Mouse (Mus musculus): ENCODE data around the gene Max. TPM values are rescaled to one million over a fixed set of nuclear protein-coding genes. Genes with fewer than 3 reads are reported as not detected.

Gene Max
- polyA plus RNA-seq, 1 experiment from 2014 or later: 16.3 TPM

DNA sequence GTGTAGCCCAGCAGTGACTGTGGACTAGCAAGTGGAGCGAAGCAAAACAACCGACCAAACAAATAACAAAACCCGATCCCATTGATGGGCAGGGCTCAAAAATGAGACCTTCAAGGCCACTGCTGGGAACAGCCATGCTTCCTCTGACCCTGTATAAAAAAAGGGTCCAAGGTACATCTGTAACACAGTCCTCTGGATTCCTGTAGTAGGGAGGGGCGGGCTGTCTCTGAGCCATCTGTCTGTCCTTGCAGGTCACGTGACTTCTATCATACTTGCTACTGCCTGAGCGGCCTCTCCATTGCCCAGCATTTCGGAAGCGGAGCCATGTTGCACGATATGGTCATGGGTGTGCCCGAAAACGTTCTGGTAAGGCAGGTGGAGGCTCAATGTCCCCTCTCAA, 45.8 kb downstream of the Max start:
- H3K4me3 ChIP-seq: no peak overlapping the region
- peaks cover 38% of the 10 kb centered on the region for H3K36me3 ChIP-seq
- no peaks in the 10 kb centered on the region for H3K4me1 ChIP-seq
- no peak overlapping the region for H3K27ac ChIP-seq
- no peak overlapping the region for H3K9ac ChIP-seq
- WGBS: 91% methylated on average over 11 of the region's 11 CpGs
- no peak overlapping the region for H3K4me2 ChIP-seq
- no peak for ATAC-seq (ENCODE audit: insufficient number of reproducible peaks, insufficient read depth, low FRiP score, low TSS enrichment, low read depth)
- no peaks in the 10 kb centered on the region for H3K27me3 ChIP-seq
- H3K9me3 ChIP-seq: no peaks in the 10 kb centered on the region

DNA sequence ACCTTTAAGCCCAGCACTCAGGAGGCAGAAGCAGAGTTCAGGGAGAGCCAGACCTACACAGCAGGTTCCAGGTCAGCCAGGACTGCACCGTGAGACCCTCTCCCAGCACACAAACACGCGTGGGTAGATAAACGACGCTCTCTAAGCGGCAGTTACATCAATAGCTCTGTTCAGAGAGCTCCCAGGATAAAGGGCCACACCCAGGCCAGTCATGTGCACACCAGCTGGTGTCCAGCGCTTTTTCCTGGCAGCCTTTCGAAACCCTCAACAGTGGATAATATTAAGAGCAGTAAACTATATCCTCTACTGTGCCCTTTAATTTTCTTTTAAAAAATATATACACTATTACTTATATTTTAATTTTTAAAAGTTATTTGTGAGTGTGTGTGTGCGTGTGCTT, 49.8 kb downstream of the Max start:
- Histone ChIP-seq H3K4me2 (no peak overlapping the region), H3K4me3 (no peak overlapping the region), H3K27ac (no peak overlapping the region), H3K9me3 (no peaks in the 10 kb centered on the region), H3K36me3 (peaks cover 54% of the 10 kb centered on the region), H3K27me3 (no peaks in the 10 kb centered on the region), H3K9ac (no peak overlapping the region), H3K4me1 (no peaks in the 10 kb centered on the region)
- 75% methylated on average over 9 of the region's 9 CpGs for WGBS
- no peak for ATAC-seq (ENCODE audit: insufficient number of reproducible peaks, insufficient read depth, low FRiP score, low TSS enrichment, low read depth)

DNA sequence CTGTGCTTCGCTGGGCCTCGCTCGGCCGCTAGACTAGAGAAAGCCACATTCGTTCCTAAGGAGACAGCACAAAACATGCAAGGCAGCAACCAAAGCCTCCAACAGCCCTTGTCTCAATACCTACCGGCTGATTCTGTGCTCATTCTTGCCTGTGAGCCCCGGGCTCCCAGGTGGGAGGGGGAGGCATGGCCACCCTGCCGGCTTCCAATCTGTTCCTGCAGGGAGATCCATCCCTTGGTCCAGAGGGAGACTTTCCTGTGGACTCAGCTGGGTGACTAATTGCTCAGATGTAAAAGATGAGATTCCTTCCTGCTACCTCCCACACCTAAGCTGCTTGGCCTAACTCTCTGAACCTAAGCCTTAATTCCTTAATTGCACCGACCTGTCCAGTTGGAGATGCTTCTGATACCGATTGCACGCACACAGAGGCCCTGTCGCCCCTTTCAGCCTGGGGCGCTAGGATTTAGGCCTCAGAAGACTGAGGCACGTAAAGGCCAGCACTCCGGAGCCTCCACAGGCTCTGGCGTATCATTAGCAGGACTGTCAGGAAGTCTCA, 50.8 kb downstream of the Max start:
- 54% methylated on average over 16 of the region's 16 CpGs for WGBS
- H3K36me3 ChIP-seq: peaks cover 50% of the 10 kb centered on the region
- no peaks in the 10 kb centered on the region for H3K4me1 ChIP-seq

DNA sequence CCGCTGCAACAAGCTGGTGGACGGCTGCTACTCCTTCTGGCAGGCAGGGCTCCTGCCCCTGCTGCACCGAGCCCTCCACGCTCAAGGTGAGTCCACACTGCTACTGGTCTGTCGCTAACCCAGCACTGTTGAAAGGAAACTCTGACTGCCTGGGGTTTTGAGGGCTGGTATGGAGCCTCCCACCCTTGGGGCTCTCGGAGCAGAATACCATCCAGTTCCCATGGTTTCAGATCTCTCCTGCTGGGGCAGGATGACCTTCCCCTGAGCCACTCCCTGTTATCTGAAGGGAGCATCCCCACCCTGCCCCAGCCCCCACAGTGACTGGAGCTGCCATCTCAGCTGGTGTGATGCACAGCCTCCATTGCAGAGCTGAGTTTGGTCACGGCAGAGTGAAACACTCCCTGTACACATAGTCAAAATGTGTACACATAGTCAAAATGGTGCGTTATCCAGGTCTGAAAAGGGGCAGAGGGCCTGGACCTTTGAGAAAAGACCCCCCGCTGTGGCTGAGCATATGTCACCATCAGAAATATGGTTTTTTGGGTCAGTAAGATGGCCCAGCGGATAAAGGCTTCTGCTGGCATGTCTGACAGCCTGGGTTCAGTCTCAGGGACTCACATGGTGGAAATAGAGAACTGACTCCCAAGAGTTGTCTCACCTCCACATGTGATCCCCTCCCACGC, 51.6 kb downstream of the Max start:
- Histone ChIP-seq H3K4me3 (no peak overlapping the region), H3K4me2 (no peak overlapping the region), H3K9ac (no peak overlapping the region), H3K4me1 (no peaks in the 10 kb centered on the region), H3K27me3 (no peaks in the 10 kb centered on the region), H3K9me3 (no peaks in the 10 kb centered on the region), H3K27ac (no peak overlapping the region), H3K36me3 (peaks cover 48% of the 10 kb centered on the region)
- 77% methylated on average over 11 of the region's 11 CpGs for WGBS
- ATAC-seq (ENCODE audit: insufficient number of reproducible peaks, insufficient read depth, low FRiP score, low TSS enrichment, low read depth): no peak

More for the DNA sequence above, 50.8 kb downstream of the Max start:
- Histone ChIP-seq H3K4me3 (no peak overlapping the region), H3K9ac (peak overlapping the region; percentile 16; the same call in 1 of the 2 replicates), H3K27me3 (no peaks in the 10 kb centered on the region), H3K9me3 (no peaks in the 10 kb centered on the region), H3K4me2 (no peak overlapping the region), H3K27ac (no peak overlapping the region)
- no peak for ATAC-seq (ENCODE audit: insufficient number of reproducible peaks, insufficient read depth, low FRiP score, low TSS enrichment, low read depth)

DNA sequence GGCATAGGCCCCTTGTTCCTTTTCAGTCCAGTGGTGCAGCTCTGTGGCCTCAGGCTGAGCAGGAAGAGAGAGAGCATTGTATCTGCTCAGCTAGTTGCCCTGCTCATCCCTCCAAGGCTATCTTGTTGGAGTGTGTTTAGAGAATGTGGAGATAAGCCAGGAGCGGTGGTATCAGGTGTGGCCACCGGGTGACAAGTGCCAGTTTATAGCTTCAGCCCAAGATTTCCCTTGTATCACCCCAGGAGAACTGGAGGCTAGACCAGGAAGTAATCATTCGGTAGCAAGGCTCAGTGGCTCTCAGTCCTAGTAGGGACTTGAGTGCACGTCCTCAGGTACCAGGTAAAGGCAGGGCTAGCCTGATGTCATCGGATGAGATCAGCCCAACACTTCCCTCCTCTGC, 52.8 kb downstream of the Max start:
- no peak overlapping the region for H3K4me3 ChIP-seq
- no peak overlapping the region for H3K9ac ChIP-seq
- no peak overlapping the region for H3K27ac ChIP-seq
- no peaks in the 10 kb centered on the region for H3K4me1 ChIP-seq
- ATAC-seq (ENCODE audit: insufficient number of reproducible peaks, insufficient read depth, low FRiP score, low TSS enrichment, low read depth): no peak
- WGBS: 83% methylated on average over 5 of the region's 5 CpGs
- no peaks in the 10 kb centered on the region for H3K27me3 ChIP-seq
- no peaks in the 10 kb centered on the region for H3K9me3 ChIP-seq
- no peak overlapping the region for H3K4me2 ChIP-seq
- H3K36me3 ChIP-seq: peaks cover 46% of the 10 kb centered on the region

DNA sequence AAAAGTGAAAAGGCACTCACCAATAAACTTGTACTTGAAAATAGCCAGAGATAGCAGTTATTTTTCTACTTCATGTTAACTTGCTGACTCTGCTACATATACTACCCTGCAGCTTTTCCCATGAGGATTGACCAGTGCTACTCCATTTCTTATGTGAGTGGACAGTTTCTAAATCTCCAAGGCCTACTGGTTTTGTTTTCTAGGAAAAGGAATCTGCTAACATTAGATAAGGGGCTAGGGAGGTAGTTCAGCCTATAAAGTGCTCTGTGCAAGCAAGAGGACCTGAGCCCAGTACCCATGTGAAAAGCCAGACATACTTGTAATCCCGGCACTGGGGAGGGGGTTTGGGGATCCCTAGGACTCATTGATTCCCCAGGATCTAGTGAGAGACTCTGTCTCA, 55.7 kb downstream of the Max start:
- WGBS: 83% methylated on average over 1 of the region's 1 CpGs

DNA sequence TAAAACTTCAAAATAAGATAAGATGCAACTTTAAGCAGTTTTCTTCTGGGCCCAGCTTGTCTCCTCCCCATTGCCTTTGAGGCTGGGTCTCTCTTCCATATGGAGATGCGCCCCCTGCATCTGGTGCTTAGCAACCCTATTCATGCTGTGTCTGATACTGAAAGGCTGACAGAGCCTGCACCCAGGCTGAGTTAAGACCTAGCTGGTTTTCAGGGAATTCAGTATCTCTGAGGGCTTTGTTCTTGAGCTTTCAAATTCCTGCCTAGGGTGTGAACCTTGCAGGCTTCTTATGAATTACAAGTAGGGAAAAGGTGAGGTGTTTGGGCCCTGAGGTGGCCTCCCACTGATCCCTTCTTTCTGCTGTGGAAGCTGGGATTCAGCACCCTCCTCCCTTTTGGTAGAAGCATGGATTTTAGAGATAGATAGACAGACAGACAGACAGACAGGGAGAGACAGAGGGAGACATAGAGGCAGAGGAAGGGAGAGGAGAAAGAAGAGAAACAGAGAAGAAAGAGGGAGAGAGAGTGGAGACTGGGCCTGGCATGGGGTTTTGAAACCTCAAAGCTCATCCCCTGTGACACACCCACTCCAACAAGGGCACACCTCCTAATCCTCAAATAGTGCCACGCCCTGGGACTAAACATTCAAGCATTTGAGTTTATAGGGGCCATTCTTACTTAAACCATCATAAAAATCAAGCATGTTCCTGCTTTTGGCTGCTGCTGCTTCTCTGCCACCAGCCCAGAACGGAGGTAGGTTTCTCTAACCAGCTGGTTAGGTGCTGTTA, 60.3 kb downstream of the Max start:
- no peak overlapping the region for H3K9ac ChIP-seq
- 79% methylated on average over 3 of the region's 3 CpGs for WGBS
- ATAC-seq (ENCODE audit: insufficient number of reproducible peaks, insufficient read depth, low FRiP score, low TSS enrichment, low read depth): no peak
- peaks cover 27% of the 10 kb centered on the region for H3K36me3 ChIP-seq
- no peak overlapping the region for H3K27ac ChIP-seq
- no peaks in the 10 kb centered on the region for H3K4me1 ChIP-seq
- no peaks in the 10 kb centered on the region for H3K9me3 ChIP-seq
- no peak overlapping the region for H3K4me2 ChIP-seq
- H3K27me3 ChIP-seq: no peaks in the 10 kb centered on the region
- no peak overlapping the region for H3K4me3 ChIP-seq

More for the DNA sequence above, 55.7 kb downstream of the Max start:
- Histone ChIP-seq H3K36me3 (peaks cover 49% of the 10 kb centered on the region), H3K27me3 (no peaks in the 10 kb centered on the region), H3K4me1 (no peaks in the 10 kb centered on the region), H3K4me3 (no peak overlapping the region), H3K27ac (no peak overlapping the region), H3K9me3 (no peaks in the 10 kb centered on the region), H3K9ac (no peak overlapping the region), H3K4me2 (no peak overlapping the region)
- ATAC-seq (ENCODE audit: insufficient number of reproducible peaks, insufficient read depth, low FRiP score, low TSS enrichment, low read depth): no peak

DNA sequence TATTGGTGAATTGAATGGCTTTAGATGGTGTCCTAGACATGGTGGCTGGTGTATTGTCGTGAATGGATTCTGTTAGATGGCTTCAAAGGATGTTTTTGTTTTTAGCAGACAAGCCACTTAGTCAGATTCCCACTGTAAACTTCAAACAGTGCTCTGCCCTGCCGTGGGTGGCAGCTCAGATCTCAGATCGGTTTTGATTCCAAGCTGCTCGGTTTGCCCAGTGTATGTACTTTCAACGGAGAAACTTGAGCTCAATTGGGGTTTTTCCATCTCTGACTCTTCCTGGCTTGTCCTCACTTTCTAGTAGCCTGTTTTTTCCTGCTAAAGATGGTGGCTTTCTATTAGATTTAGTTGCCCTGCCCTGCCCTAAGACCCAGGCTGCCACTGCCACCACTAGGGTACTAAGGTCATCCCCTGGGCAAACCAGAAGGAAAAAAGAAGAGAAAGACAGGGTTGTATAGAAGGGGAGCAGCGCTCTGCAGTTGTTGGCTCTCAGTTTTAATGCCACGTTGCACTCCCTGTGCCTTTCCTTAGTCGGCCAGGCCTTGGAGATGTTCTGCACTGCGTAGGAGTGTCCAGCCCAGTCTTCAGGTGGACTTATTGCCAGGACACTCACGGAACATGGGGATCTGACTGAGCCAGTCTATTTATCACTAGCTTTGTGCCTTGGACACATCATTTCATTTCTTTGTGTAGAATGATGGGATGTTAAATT, 62.6 kb downstream of the Max start:
- no peaks in the 10 kb centered on the region for H3K27me3 ChIP-seq
- 81% methylated on average over 10 of the region's 10 CpGs for WGBS
- peaks cover 27% of the 10 kb centered on the region for H3K36me3 ChIP-seq
- no peak overlapping the region for H3K27ac ChIP-seq
- no peak overlapping the region for H3K4me2 ChIP-seq
- no peak for ATAC-seq (ENCODE audit: insufficient number of reproducible peaks, insufficient read depth, low FRiP score, low TSS enrichment, low read depth)
- no peak overlapping the region for H3K9ac ChIP-seq
- H3K4me3 ChIP-seq: no peak overlapping the region
- H3K9me3 ChIP-seq: no peaks in the 10 kb centered on the region
- peaks cover 8% of the 10 kb centered on the region for H3K4me1 ChIP-seq

DNA sequence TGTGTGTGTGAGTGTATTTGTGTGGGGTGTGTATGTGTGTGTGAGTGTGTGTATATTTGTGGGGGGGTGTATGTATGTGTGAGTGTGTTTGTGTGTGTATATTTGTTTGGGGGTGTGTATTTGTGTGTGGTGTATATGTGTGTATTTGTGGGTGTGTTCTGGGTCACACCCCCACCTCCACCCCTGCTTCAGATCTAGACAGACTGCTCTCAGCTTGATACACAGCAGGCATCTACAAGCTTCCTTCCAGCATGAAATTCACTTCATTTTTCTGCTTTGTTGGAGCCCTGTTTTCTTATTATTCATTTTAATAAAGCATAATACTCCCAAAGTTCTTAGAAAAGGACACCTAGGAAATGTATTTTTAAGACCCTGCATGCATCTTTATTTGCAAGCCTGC, 63.9 kb downstream of the Max start:
- no peaks in the 10 kb centered on the region for H3K9me3 ChIP-seq
- no peak overlapping the region for H3K27ac ChIP-seq
- peaks cover 31% of the 10 kb centered on the region for H3K36me3 ChIP-seq
- no peak for ATAC-seq (ENCODE audit: insufficient number of reproducible peaks, insufficient read depth, low FRiP score, low TSS enrichment, low read depth)
- peaks cover 8% of the 10 kb centered on the region for H3K4me1 ChIP-seq
- no peak overlapping the region for H3K9ac ChIP-seq
- no peak overlapping the region for H3K4me3 ChIP-seq
- H3K27me3 ChIP-seq: no peaks in the 10 kb centered on the region
- H3K4me2 ChIP-seq: no peak overlapping the region

DNA sequence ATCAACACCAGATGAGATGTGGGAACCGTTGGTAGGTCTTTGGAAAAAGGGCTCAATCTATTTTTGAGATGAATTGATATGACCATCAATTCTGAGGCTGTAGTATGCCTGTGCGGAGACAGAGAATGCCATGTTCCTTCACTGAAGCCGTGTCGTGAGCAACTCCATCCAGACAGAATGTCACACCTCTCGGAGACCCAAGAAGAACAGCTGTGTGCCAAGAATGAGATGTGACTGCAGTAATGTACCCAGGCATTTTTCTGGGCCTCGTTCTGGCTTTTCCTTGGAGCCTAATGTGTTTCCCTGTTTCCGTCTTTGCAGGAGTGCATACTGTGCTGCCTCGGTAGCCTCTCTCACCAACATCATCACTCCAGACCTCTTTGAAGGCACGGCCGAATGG, 65.0 kb downstream of the Max start:
- no peaks in the 10 kb centered on the region for H3K27me3 ChIP-seq
- 87% methylated on average over 10 of the region's 10 CpGs for WGBS
- H3K4me3 ChIP-seq: no peak overlapping the region
- no peaks in the 10 kb centered on the region for H3K9me3 ChIP-seq
- no peak overlapping the region for H3K27ac ChIP-seq
- no peak overlapping the region for H3K4me2 ChIP-seq
- H3K36me3 ChIP-seq: peaks cover 39% of the 10 kb centered on the region
- ATAC-seq (ENCODE audit: insufficient number of reproducible peaks, insufficient read depth, low FRiP score, low TSS enrichment, low read depth): no peak
- no peak overlapping the region for H3K9ac ChIP-seq
- H3K4me1 ChIP-seq: peaks cover 8% of the 10 kb centered on the region

DNA sequence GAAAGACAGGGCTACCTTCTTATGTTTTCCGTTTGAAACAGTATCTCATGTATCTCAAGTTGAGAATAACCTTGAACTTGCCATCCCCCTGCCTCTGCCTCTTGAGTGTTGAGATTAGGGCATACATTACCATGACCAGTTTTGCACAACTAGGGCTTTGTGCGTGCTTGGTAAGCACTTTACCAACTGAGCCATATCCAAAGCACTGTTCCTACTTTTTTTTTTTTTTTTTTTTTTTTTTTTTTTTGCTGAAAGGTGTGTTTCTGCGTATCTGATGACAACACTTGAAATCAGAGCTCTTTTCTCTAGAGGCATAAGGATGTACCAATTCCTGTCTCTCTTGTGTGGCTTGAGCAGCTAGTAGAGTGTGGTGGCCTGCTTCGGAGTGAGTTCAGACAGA, 65.4 kb downstream of the Max start:
- no peak for ATAC-seq (ENCODE audit: insufficient number of reproducible peaks, insufficient read depth, low FRiP score, low TSS enrichment, low read depth)
- Histone ChIP-seq H3K36me3 (peaks cover 41% of the 10 kb centered on the region), H3K4me1 (peaks cover 8% of the 10 kb centered on the region), H3K4me2 (no peak overlapping the region), H3K9ac (no peak overlapping the region), H3K4me3 (no peak overlapping the region), H3K27ac (no peak overlapping the region), H3K9me3 (no peaks in the 10 kb centered on the region), H3K27me3 (no peaks in the 10 kb centered on the region)
- WGBS: 88% methylated on average over 4 of the region's 4 CpGs

Measured in embryonic facial prominence, embryonic 13.5 days (tissue).